Mouse (Mus musculus) brain, embryonic 14.5 days (tissue): ENCODE measurements at regions not wholly inside any gene's neighbourhood (a gene's known extent, or its start where the extent isn't known, plus 50 kb on each side); places are given as distances from the start of the nearest gene placed in this dataset.
A peak's percentile ranks its signal among the peaks of the same experiment; 100 is the strongest.

Experiments
- CTCF ChIP-seq: fragments of 200-500 bp; IDR thresholded peaks from 2 replicates; pipeline ENCODE4 v1.5.1; 2012; ENCODE audit warnings: inconsistent platforms, mild to moderate bottlenecking, moderate library complexity, borderline replicate concordance; ENCODE audit not compliant: insufficient read depth, insufficient read length; ENCODE audit errors: extremely low read depth
- POLR2A ChIP-seq: fragments of 200-500 bp; IDR thresholded peaks from 2 replicates; pipeline ENCODE4 v1.6.1; 2012; ENCODE audit warnings: mild to moderate bottlenecking, inconsistent platforms, borderline replicate concordance; ENCODE audit not compliant: poor library complexity, insufficient read depth, insufficient read length, severe bottlenecking; ENCODE audit errors: extremely low read depth

- TF ChIP-seq CTCF: peak; percentile 85; the same call in 1 of the 2 replicates
- no peak for TF ChIP-seq POLR2A
These were observed 150.6 kb downstream of the Cct6b start for GRCm38 (mm10) chr11:82613503-82613902.
